Mouse (Mus musculus) C2C12 (cell line): ENCODE data around the gene Hapln4.

Source experiments
- CTCF ChIP-seq: IDR thresholded peaks from one replicate; pipeline ENCODE4 v1.5.1; 2011; ENCODE audit not compliant: control insufficient read depth, insufficient read depth, insufficient read length
- USF1 ChIP-seq: IDR thresholded peaks from one replicate; pipeline ENCODE4 v1.6.1; 2011; ENCODE audit warnings: low read depth, mild to moderate bottlenecking, control low read depth, moderate library complexity

- TF ChIP-seq USF1 (no peak), CTCF (no peak)
Measured at GRCm38 (mm10) chr8:70071836-70072440, 11.3 kb upstream of the Hapln4 start.
